Mouse (Mus musculus) liver, postnatal 0 days (tissue): Measurements from ENCODE around the gene Rnf34.

Source experiments
- CTCF ChIP-seq: sonication (generic); IDR thresholded peaks from 2 replicates; pipeline ENCODE4 v1.5.1; 2016; ENCODE audit warnings: antibody characterized with exemption, low read depth
- EP300 ChIP-seq: IDR thresholded peaks from 2 replicates; pipeline ENCODE4 v1.6.1; 2016; ENCODE audit warnings: antibody characterized with exemption, low read depth, mild to moderate bottlenecking

DNA sequence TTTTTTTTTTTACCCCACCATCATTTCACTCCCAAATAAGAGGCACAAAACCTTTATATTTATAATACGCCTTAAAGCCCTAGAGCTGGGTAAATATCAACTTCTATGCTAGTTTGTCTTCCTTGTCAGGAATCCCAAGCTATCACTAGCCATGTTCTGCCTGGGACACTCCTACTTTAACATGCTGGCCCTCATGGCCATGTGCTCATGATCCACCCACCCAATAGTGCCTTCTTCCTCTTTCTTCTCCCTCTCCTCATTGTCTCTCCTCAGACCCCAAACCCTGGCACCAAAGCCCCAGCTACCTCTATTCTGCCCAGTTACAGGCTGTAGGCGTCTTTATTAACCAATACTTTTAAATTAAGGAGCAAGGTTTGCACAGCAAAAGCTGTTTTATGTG is 8.7 kb upstream of the Rnf34 start:
- TF ChIP-seq EP300 (no peak), CTCF (no peak)
